Mouse (Mus musculus): ENCODE data around the gene Bpifb2. TPM values are rescaled to one million over a fixed set of nuclear protein-coding genes. Genes with fewer than 3 reads are reported as not detected.

Bpifb2 gene
- polyA plus RNA-seq, 1 experiment from 2014 or later, result not detected

DNA sequence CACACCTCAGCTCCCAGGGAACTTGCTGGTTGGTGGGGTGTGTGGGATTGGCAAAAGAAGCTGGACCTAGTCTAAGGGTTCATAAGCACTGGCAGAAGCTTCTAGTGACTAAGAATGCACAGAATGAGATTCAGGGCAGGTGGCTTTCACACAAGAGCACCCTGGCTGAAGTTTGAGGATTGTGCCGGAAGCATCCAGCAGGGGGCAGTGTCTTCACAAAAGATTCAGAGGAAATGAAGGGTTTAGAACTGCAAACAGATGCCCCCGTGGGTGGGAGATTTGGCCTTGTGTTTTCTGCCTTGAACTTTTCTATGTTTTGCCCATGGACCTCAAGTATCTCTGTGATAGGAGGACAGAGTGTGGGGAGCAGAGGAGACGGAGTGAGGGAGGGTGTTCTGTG, 68.7 kb downstream of the Bpifb2 start:
- Histone ChIP-seq H3K4me2 (ENCODE audit: low read depth) (no peak overlapping the region), H3K4me3 (ENCODE audit: low read depth, low read length) (no peak overlapping the region), H3K27ac (ENCODE audit: low read depth, low read length) (no peak overlapping the region), H3K9me3 (ENCODE audit: control insufficient read depth, low read length) (no peaks in the 10 kb centered on the region), H3K27me3 (ENCODE audit: control insufficient read depth, insufficient read depth, low read length) (no peaks in the 10 kb centered on the region), H3K9ac (ENCODE audit: low read length) (no peak overlapping the region), H3K36me3 (ENCODE audit: control insufficient read depth, insufficient read depth, low read length) (no peaks in the 10 kb centered on the region), H3K4me1 (ENCODE audit: control insufficient read depth, insufficient read depth, low read length) (no peaks in the 10 kb centered on the region)
- ATAC-seq (ENCODE audit: insufficient read depth, low FRiP score, low TSS enrichment) (no peak), DNase-seq (ENCODE audit: low spot score) (peak; percentile 63)
- 40% methylated on average over 3 of the region's 3 CpGs for WGBS

GRCm38 (mm10) chr2:153944567-153944966, 69.7 kb downstream of the Bpifb2 start:
- Histone ChIP-seq H3K4me1 (ENCODE audit: control insufficient read depth, insufficient read depth, low read length) (no peaks in the 10 kb centered on the region), H3K4me3 (ENCODE audit: low read depth, low read length) (no peak overlapping the region), H3K9ac (ENCODE audit: low read length) (no peak overlapping the region), H3K9me3 (ENCODE audit: control insufficient read depth, low read length) (no peaks in the 10 kb centered on the region), H3K36me3 (ENCODE audit: control insufficient read depth, insufficient read depth, low read length) (no peaks in the 10 kb centered on the region), H3K4me2 (ENCODE audit: low read depth) (no peak overlapping the region), H3K27ac (ENCODE audit: low read depth, low read length) (no peak overlapping the region), H3K27me3 (ENCODE audit: control insufficient read depth, insufficient read depth, low read length) (no peaks in the 10 kb centered on the region)
- DNase-seq (ENCODE audit: low spot score) (no peak), ATAC-seq (ENCODE audit: insufficient read depth, low FRiP score, low TSS enrichment) (no peak)
- WGBS, result 83% methylated on average over 8 of the region's 8 CpGs

Other genes starting within 250 kb of the Bpifb2 start
- gene Commd7, start 242.3 kb upstream of the Bpifb2 start, polyA plus RNA-seq (2014; fragmentation: Nextera tagmentation; extraction: Ambion mirVana), result 64.6 and 68.9 TPM in 2 replicates
- 11.0 and 13.3 TPM in 2 replicates for gene Dnmt3b, start 225.6 kb upstream of the Bpifb2 start, polyA plus RNA-seq (2014; fragmentation: Nextera tagmentation; extraction: Ambion mirVana)
- gene Dnmt3c, start 178.4 kb upstream of the Bpifb2 start, polyA plus RNA-seq (2014; fragmentation: Nextera tagmentation; extraction: Ambion mirVana), result not detected in 2 replicates
- 351 and 357 TPM in 2 replicates for gene Mapre1, start 133.8 kb upstream of the Bpifb2 start, polyA plus RNA-seq (2014; fragmentation: Nextera tagmentation; extraction: Ambion mirVana)
- gene Efcab8, start 95.1 kb upstream of the Bpifb2 start, polyA plus RNA-seq (2014; fragmentation: Nextera tagmentation; extraction: Ambion mirVana), result not detected in 2 replicates
- not detected in 2 replicates for gene Sun5, start 4.0 kb upstream of the Bpifb2 start, polyA plus RNA-seq (2014; fragmentation: Nextera tagmentation; extraction: Ambion mirVana)
- gene Bpifb6, start 25.3 kb downstream of the Bpifb2 start, polyA plus RNA-seq (2014; fragmentation: Nextera tagmentation; extraction: Ambion mirVana), result not detected in 2 replicates
- not detected in 2 replicates for gene Bpifb3, start 43.2 kb downstream of the Bpifb2 start, polyA plus RNA-seq (2014; fragmentation: Nextera tagmentation; extraction: Ambion mirVana)
- gene Bpifb4, start 63.2 kb downstream of the Bpifb2 start, polyA plus RNA-seq (2014; fragmentation: Nextera tagmentation; extraction: Ambion mirVana), result not detected in 2 replicates
- not detected in 2 replicates for gene Bpifa6, start 99.9 kb downstream of the Bpifb2 start, polyA plus RNA-seq (2014; fragmentation: Nextera tagmentation; extraction: Ambion mirVana)
- gene Bpifa2, start 133.2 kb downstream of the Bpifb2 start, polyA plus RNA-seq (2014; fragmentation: Nextera tagmentation; extraction: Ambion mirVana), result not detected in 2 replicates